Mouse (Mus musculus) hindbrain, postnatal 0 days (tissue): ENCODE results near the gene Gpha2. TPM values are rescaled to one million over a fixed set of nuclear protein-coding genes. Genes with fewer than 3 reads are reported as not detected.
A peak's percentile ranks its signal among the peaks of the same experiment; 100 is the strongest.

Experiments
- ATAC-seq: fragments of 200-750 bp; cut with Nextera tagmentation; 2 replicates; pipeline ENCODE4 v1.8.0; 2017; ENCODE audit warnings: mild to moderate bottlenecking, moderate TSS enrichment, moderate library complexity
- DNase-seq: peaks from one replicate; pipeline ENCODE4 v3.0.0-alpha.2; 2015; ENCODE audit warnings: low spot score
- H3K27ac ChIP-seq: fragments of 300-500 bp; sonication (generic); 2 replicates; pipeline ENCODE4 v1.5.1; 2014; ENCODE audit warnings: mild to moderate bottlenecking
- H3K27me3 ChIP-seq: fragments of 300-500 bp; sonication (generic); 2 replicates; pipeline ENCODE4 v1.6.1; 2014; ENCODE audit warnings: low read length, mixed read lengths; ENCODE audit not compliant: insufficient read depth
- H3K36me3 ChIP-seq: fragments of 300-500 bp; sonication (generic); 2 replicates; pipeline ENCODE4 v1.6.1; 2014; ENCODE audit warnings: low read length, mixed read lengths; ENCODE audit not compliant: insufficient read depth
- H3K4me1 ChIP-seq: fragments of 300-500 bp; sonication (generic); 2 replicates; pipeline ENCODE4 v1.6.1; 2014; ENCODE audit warnings: antibody characterized with exemption, low read length, mixed read lengths; ENCODE audit not compliant: insufficient read depth
- H3K4me2 ChIP-seq: fragments of 300-500 bp; sonication (generic); 2 replicates; pipeline ENCODE4 v1.6.1; 2014; ENCODE audit warnings: low read depth, mild to moderate bottlenecking, low read length, moderate library complexity, mixed read lengths
- H3K4me3 ChIP-seq: fragments of 300-500 bp; sonication (generic); 2 replicates; pipeline ENCODE4 v1.5.1; 2014; ENCODE audit warnings: low read length
- H3K9ac ChIP-seq: fragments of 300-500 bp; sonication (generic); replicated peaks from 2 replicates; pipeline ENCODE4 v1.6.1; 2014; ENCODE audit warnings: mild to moderate bottlenecking, low read length, moderate library complexity, mixed read lengths
- H3K9me3 ChIP-seq: fragments of 300-500 bp; sonication (generic); 2 replicates; pipeline ENCODE4 v1.6.1; 2016; ENCODE audit warnings: low read length, mixed read lengths
- CTCF ChIP-seq: IDR thresholded peaks from 2 replicates; pipeline ENCODE4 v1.5.1; 2016; ENCODE audit warnings: antibody characterized with exemption, control low read depth, low read depth
- WGBS: fragments of 180-500 bp; shearing (Covaris S2); extraction: QIAGEN DNeasy Blood & Tissue Kit; methylation state at CpG from one replicate; pipeline ENCODE4 v1.1.7; 2014; 5-methylcytosine and 5-hydroxymethylcytosine counted together
- polyA plus RNA-seq: library from polyadenylated mRNA; unstranded; fragments of >200 nt; fragmentation: Nextera tagmentation; extraction: Ambion mirVana; gene quantifications from 2 replicates; pipeline ENCODE4 v1.2.1, GENCODE M21; 2015
- total RNA-seq: library from RNA; depleted of rRNA; stranded (reverse); fragments of >200 nt; gene quantifications from 2 replicates; pipeline ENCODE4 v1.2.3, GENCODE M21; 2014

Gpha2 gene
- total and polyA plus RNA-seq, 2 experiments from 2014 or later, result 0.60 TPM; not detected in 1

DNA sequence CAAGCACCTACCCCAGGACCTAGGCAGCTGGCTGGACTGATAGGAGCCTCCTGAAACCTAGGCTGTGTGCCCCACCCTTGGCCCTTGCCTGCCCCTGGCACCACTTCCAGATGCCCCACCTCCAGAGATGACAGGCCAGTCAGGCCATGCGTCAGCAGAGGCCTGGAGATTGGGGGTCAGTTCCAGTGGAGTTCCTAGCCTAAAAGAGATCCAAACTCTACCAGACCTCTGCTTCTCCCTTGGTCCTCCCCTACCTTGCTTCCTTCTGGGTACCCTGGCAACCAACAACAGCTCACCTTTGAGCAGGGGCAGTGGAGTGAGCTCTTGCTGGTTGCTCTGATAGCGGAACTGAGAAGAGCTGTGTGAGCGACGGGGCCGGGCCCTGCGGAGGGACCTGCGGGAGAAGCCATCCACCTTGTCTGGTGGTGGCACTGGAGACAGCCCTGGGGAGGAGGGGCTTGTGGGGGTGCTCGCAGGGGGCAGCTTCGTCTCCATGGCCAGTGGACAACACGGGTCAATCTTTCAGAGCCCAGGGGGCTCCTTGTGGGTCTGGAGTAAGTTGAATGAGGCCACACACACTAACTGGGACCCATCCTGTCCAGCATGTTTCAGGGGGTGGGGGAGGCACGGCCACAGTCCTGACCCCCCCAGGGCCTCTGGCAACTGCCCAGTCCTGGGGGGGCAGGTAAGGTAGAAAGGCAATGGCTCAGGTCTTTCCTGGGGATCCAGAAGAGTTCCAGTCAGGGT, 8.3 kb downstream of the Gpha2 start:
- TF ChIP-seq CTCF, result no peak
- Histone ChIP-seq H3K36me3 (peaks cover 31% of the 10 kb centered on the region), H3K4me3 (peak overlapping the region; percentile 61), H3K9me3 (no peaks in the 10 kb centered on the region), H3K27ac (no peak overlapping the region), H3K9ac (peak overlapping the region; percentile 89), H3K27me3 (no peaks in the 10 kb centered on the region), H3K4me2 (peak overlapping the region; percentile 89), H3K4me1 (peaks cover 14% of the 10 kb centered on the region)
- ATAC-seq (no peak), DNase-seq (no peak)
- WGBS, result 67% methylated on average over 11 of the region's 11 CpGs

DNA sequence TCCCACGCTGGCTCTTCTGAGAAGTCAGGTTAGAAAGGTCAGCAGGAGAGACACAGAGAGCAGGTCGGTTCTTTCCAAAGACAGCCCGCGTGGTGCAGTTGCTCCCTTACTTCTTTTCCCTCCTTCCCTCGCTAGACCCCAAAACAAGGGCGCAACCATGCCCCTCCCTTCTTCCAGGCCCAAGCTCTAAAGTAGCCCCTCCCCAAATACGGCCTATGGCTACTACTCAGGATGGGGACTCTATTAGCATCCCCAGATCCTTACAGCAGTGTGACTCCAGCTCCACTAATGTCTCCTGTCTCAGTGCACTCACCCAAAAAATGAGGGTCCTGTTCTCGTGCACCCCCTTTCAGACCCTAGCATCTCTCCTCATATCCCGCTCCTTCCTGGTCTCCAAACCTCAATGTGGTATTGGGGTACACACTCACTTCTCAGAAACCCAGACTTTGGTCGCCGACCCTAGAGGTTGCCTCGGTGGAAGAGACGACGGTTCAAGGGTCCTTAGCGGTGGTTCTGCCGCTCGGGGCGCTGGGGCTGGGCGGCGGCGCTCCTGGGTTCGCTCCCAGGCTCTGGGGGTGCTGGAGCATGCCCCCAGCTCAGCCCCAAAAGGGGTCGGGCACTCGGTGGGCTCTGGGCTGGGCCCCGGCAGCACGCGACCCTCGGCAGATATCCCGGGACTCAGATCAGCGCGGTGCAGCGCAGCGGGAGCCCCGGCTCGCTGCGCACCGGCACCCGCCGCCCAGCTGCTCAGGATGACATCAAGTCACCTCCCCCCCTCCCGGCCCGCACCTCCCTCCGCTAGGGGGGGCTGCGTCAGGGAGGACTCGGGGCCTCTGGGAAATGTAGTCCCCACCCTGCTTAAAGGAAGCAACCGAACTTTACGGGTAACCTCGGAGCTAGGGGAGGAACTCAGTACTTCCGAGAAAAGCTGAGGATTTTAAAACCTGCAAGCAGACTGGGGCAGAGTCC, 9.2 kb downstream of the Gpha2 start, which contains the start of gene Ppp2r5b:
Ppp2r5b (minus strand) TSS at position 789 of the 969 bp plus-strand sequence.
- Histone ChIP-seq H3K4me2 (peak within 1 kb of the TSS; percentile 89), H3K4me3 (peak within 1 kb of the TSS; percentile 61), H3K9me3 (no peaks in the 10 kb centered on the region), H3K36me3 (peaks cover 22% of the 10 kb centered on the region), H3K4me1 (peaks cover 14% of the 10 kb centered on the region), H3K27ac (peak within 1 kb of the TSS; percentile 92), H3K9ac (peak within 1 kb of the TSS; percentile 89), H3K27me3 (no peaks in the 10 kb centered on the region)
- peak; percentile 58 for TF ChIP-seq CTCF
- ATAC-seq (peak; percentile 93), DNase-seq (peak; percentile 97)
- WGBS, result under 1% methylated on average over 48 of the region's 48 CpGs

DNA sequence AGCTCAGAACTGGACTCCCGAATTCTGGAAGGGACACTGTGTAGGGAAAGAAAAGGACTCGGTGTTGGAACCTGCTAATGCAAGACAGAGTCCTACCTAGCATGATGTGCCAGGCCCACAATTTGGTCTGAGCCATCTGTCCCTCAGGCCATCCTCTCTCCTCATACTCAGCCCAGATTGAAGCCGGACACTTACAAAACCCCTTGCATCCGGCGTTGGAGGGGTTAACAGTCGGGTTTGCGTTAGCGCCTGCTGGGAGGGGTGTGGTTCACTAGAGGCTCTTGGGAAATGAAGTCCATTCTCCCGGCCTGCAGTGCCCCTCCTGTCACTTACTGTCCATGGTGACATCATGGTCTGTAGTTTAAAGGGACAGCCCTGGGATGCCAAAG, 9.9 kb downstream of the Gpha2 start:
- H3K9ac ChIP-seq, result peak overlapping the region; percentile 89
- H3K4me2 ChIP-seq, result peak overlapping the region; percentile 89
- H3K4me3 ChIP-seq, result peak overlapping the region; percentile 61
- H3K4me1 ChIP-seq, result peaks cover 14% of the 10 kb centered on the region
- under 1% methylated on average over 9 of the region's 9 CpGs for WGBS
- ATAC-seq, result peak; percentile 92
- DNase-seq, result peak; percentile 97
- H3K27ac ChIP-seq, result peak overlapping the region; percentile 92
- TF ChIP-seq CTCF, result no peak
- no peaks in the 10 kb centered on the region for H3K9me3 ChIP-seq
- H3K36me3 ChIP-seq, result peaks cover 15% of the 10 kb centered on the region
- no peaks in the 10 kb centered on the region for H3K27me3 ChIP-seq

DNA sequence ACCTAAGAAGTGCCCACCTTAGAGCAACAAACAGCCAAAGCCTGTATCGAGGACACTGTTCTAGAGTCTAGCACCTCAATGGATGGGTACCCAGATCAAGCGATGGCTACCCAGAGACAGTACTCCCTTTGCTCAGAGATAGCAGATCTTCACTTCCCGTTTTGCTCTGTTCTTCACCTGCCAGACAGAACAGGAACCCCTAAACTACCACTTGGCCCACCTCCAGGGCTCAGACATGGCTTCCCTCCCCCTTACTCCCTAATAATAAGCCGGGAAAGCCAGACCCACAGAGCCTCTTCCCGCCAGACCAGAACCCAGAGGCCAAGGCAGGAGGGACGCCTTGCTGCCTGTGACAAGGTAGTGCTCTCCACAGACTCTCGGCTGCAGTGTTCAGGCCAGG, 10.7 kb downstream of the Gpha2 start:
- Histone ChIP-seq H3K9ac (no peak overlapping the region), H3K36me3 (peaks cover 7% of the 10 kb centered on the region), H3K27ac (no peak overlapping the region), H3K4me3 (no peak overlapping the region), H3K4me2 (no peak overlapping the region), H3K9me3 (no peaks in the 10 kb centered on the region), H3K4me1 (peaks cover 14% of the 10 kb centered on the region), H3K27me3 (no peaks in the 10 kb centered on the region)
- 67% methylated on average over 7 of the region's 7 CpGs for WGBS
- DNase-seq, result no peak
- TF ChIP-seq CTCF, result no peak
- no peak for ATAC-seq

DNA sequence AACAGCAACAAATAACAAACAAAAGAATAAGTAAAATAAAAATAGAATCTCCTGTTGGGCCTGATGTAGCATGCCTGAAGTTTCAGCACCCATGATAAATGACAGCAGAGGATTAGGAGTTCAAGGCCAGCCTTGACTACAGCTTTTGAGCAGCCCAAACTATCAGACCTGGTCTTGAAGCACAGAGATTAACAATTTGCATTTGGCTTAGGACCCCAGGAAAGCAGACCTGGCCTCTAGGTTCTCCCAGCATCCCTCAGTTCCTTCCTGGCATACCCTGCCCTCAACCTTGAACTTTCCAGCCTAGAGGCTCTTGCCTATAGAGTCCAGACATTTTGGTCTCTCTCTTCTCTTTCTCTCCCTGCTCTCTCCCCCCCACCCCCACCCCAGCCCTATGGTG, 12.6 kb downstream of the Gpha2 start:
- no peak for TF ChIP-seq CTCF
- Histone ChIP-seq H3K4me1 (peaks cover 21% of the 10 kb centered on the region), H3K4me3 (no peak overlapping the region), H3K9me3 (no peaks in the 10 kb centered on the region), H3K9ac (no peak overlapping the region), H3K4me2 (no peak overlapping the region), H3K36me3 (peaks cover 1% of the 10 kb centered on the region; the same call in 1 of the 2 replicates), H3K27me3 (no peaks in the 10 kb centered on the region), H3K27ac (no peak overlapping the region)
- DNase-seq (no peak), ATAC-seq (no peak)

DNA sequence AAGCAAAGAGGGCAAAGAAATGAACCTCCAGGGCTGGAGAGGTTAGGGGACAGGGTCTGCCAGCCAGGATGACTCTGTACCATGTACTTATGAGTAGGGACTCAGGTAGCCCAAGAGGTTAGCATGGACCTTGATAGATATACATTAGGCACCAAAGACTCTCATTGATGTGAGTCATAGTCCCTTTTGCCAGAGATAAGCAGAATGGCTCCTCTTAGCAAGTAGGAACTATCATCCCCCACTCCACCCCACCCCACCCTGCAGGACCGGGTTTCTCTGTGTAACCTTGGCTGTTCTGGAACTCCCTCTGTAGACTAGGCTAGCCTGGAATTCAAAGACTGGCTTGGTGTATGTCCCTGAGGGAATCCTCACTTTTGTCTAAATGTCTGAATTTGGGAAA, 14.0 kb downstream of the Gpha2 start:
- TF ChIP-seq CTCF, result no peak
- peaks cover 10% of the 10 kb centered on the region; the same call in 1 of the 2 replicates for H3K4me1 ChIP-seq
- H3K4me3 ChIP-seq, result no peak overlapping the region
- 67% methylated on average over 1 of the region's 1 CpGs for WGBS
- H3K4me2 ChIP-seq, result no peak overlapping the region
- no peak for ATAC-seq
- H3K9me3 ChIP-seq, result no peaks in the 10 kb centered on the region
- no peak overlapping the region for H3K27ac ChIP-seq
- H3K27me3 ChIP-seq, result no peaks in the 10 kb centered on the region
- no peak for DNase-seq
- peaks cover 15% of the 10 kb centered on the region; the same call in 1 of the 2 replicates for H3K36me3 ChIP-seq
- no peak overlapping the region for H3K9ac ChIP-seq
